Mouse (Mus musculus): ENCODE results near the gene Cgas. TPM values are rescaled to one million over a fixed set of nuclear protein-coding genes. Genes with fewer than 3 reads are reported as not detected.
"Not testable (repeated sequence)": the region's sequence is repeated elsewhere in the genome, so short reads cannot be mapped to it uniquely, and the experiment has no call there.

The Cgas gene
- polyA plus RNA-seq (2015; fragmentation: Nextera tagmentation; extraction: Ambion mirVana), result 0.64 and 0.85 TPM in 2 replicates

DNA sequence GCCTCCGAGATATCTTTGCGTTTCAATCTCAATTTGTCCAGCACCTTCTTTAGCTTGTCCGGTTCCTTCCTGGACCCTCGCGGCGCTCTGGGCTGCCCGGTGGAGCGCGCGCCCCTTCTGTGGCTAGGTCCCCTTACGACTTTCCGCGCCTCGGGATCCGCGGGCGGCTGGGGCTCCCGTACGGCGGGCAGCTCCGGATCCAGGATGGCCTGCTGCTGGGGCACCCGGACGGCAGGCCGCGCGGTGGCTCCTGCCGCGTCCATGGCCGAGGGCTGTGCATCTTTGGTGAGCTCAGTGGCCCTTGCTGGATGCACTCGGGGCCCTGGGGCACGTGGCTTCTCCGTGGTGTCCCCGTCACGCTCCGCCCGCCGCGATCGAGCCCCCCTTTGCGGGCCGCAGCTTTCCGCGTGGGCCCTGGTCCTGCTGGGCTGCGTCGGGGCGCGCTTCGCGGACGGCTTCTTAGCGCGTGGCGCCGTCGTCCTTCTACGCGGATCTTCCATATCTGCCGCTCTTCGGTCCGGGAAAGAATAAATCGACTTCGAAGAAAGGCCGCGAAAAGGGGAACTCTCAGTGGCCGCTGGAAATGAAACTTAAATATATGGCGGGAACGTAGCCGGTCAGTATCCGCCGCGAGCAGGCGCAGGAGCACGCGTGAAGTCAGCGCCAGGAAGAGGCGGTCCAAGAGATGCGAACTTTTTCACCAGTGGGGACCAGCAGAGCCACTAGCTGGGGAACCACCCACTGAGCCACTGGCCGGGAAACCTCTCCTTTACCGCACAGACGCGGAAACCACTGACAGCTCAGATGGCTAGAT lies at the start of gene Cgas:
Gene Cgas, minus strand, starts transcription at position 659 of the 814 bp plus-strand sequence.
- WGBS, result 1% methylated on average over 81 of the region's 81 CpGs
- no peaks in the 10 kb centered on the region for H3K36me3 ChIP-seq
- H3K27ac ChIP-seq (replicated peaks), result no peak within 1 kb of the TSS
- H3K27me3 ChIP-seq, result peaks cover 87% of the 10 kb centered on the region
- 0 out of 2 replicates have a peak, but pooled peaks have one; percentile 30 for ATAC-seq (ENCODE audit: low read depth)
- no peaks in the 10 kb centered on the region for H3K9me3 ChIP-seq
- H3K4me2 ChIP-seq, result peak within 1 kb of the TSS; percentile 69
- H3K9ac ChIP-seq, result peak within 1 kb of the TSS; percentile 58
- peak within 1 kb of the TSS; percentile 44 for H3K4me3 ChIP-seq
- peaks cover 15% of the 10 kb centered on the region for H3K4me1 ChIP-seq (replicated peaks)

DNA sequence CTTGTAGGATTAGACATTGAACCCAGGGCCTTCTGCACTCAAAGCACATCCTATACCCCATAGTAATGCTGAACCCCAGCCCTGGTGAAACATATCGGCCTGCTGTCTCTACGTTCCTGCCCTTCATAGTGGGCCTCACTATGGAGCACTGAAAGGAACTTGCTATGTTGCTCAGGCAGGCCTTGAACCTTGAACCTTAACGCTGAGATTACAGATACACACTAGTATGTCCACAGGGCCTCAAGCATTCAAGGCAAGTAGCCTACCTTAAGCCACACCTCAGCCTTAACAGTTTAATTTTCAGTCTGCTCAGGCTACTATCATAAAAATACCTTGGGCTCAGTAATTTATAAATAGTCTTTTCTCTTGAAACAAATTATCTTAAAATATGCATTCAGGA lies 49.2 kb upstream of the Cgas start:
- Histone ChIP-seq H3K4me3 (no peak overlapping the region), H3K9me3 (no peaks in the 10 kb centered on the region), H3K9ac (no peak overlapping the region), H3K4me2 (no peak overlapping the region), H3K27ac (replicated peaks) (no peak overlapping the region), H3K27me3 (no peaks in the 10 kb centered on the region), H3K36me3 (no peaks in the 10 kb centered on the region), H3K4me1 (replicated peaks) (peaks cover 8% of the 10 kb centered on the region)
- no peak for ATAC-seq (ENCODE audit: low read depth)
- WGBS, result 95% methylated on average over 3 of the region's 3 CpGs

DNA sequence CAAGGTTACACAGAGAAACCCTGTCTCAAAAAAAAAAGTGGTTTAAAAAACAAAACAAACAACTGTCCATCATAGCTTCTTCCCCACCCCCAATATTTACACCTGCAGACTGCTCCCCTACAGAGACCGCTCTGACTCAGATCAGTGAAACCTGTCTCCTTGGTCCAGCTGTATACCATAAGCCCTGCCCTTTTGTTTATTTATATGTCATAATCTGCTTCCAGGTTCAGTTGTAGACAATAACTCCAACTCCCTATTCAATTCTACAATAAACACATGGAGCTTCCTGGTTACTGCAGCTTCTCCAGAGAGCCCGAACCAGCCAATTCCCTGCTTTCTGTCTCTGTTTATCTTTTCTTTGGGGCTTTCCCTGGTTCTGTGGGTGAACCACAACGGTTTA lies 48.1 kb upstream of the Cgas start:
- no peak overlapping the region for H3K27ac ChIP-seq (replicated peaks)
- no peaks in the 10 kb centered on the region for H3K36me3 ChIP-seq
- ATAC-seq (ENCODE audit: low read depth), result no peak
- no peak overlapping the region for H3K4me3 ChIP-seq
- H3K27me3 ChIP-seq, result no peaks in the 10 kb centered on the region
- no peak overlapping the region for H3K4me2 ChIP-seq
- 88% methylated on average over 3 of the region's 3 CpGs for WGBS
- peaks cover 8% of the 10 kb centered on the region for H3K4me1 ChIP-seq (replicated peaks)
- no peaks in the 10 kb centered on the region for H3K9me3 ChIP-seq
- H3K9ac ChIP-seq, result no peak overlapping the region

DNA sequence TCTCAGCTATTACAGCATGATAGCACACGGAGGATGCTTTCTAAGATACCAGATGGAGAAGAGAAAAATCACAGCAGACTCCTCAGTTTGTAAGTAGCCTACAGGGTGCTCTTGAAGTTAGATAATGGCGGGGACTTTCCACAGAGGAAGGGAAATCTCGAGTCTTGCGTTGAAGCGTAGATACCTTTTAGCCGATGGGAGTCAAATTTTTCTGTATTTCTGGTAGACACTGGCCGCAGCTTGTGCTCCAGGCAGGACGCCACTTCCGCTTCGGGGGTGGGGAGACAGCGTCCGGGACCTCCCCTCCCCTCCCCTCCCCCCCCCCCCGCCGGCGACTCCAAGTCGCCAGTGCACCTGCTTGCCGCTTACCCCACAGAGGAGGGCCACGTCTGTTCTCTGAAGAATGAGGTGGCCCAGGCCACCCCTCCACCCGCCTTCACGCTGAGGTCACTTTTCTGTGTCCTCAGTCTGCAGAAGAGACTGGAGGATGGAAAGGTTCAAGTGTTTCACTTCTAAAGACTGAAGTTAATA lies 45.9 kb upstream of the Cgas start, which contains the start of gene Eef1a1:
Gene Eef1a1, minus strand, starts transcription at position 262 of the 531 bp plus-strand sequence.
- no peaks in the 10 kb centered on the region for H3K36me3 ChIP-seq
- H3K9me3 ChIP-seq, result no peaks in the 10 kb centered on the region
- peak; percentile 80 for ATAC-seq (ENCODE audit: low read depth)
- H3K4me3 ChIP-seq, result peak within 1 kb of the TSS; percentile 39
- H3K9ac ChIP-seq, result peak within 1 kb of the TSS; percentile 70
- peaks cover 8% of the 10 kb centered on the region for H3K4me1 ChIP-seq (replicated peaks)
- H3K27me3 ChIP-seq, result no peaks in the 10 kb centered on the region
- H3K27ac ChIP-seq (replicated peaks), result peak within 1 kb of the TSS; percentile 50; the same call in 1 of the 2 replicates
- peak within 1 kb of the TSS; percentile 69 for H3K4me2 ChIP-seq
- WGBS, result 2% methylated on average over 19 of the region's 20 CpGs

- not testable (repeated sequence) for H3K4me3 ChIP-seq; H3K36me3 ChIP-seq; ATAC-seq (ENCODE audit: low read depth); H3K4me1 ChIP-seq (replicated peaks); H3K27me3 ChIP-seq; H3K9me3 ChIP-seq; H3K9ac ChIP-seq; H3K27ac ChIP-seq (replicated peaks); H3K4me2 ChIP-seq
- WGBS, result 98% methylated on average over 5 of the region's 5 CpGs
Observed at GRCm38 (mm10) chr9:78488021-78488420, 45.0 kb upstream of the Cgas start.

- Histone ChIP-seq H3K4me1 (replicated peaks) (peaks cover 22% of the 10 kb centered on the region), H3K27me3 (no peaks in the 10 kb centered on the region), H3K27ac (replicated peaks) (no peak overlapping the region), H3K4me3 (no peak overlapping the region), H3K4me2 (no peak overlapping the region), H3K36me3 (peaks cover 7% of the 10 kb centered on the region), H3K9me3 (no peaks in the 10 kb centered on the region), H3K9ac (no peak overlapping the region)
- ATAC-seq (ENCODE audit: low read depth), result no peak
- 79% methylated on average over 3 of the region's 3 CpGs for WGBS
Observed at GRCm38 (mm10) chr9:78484660-78485059, 41.6 kb upstream of the Cgas start.

DNA sequence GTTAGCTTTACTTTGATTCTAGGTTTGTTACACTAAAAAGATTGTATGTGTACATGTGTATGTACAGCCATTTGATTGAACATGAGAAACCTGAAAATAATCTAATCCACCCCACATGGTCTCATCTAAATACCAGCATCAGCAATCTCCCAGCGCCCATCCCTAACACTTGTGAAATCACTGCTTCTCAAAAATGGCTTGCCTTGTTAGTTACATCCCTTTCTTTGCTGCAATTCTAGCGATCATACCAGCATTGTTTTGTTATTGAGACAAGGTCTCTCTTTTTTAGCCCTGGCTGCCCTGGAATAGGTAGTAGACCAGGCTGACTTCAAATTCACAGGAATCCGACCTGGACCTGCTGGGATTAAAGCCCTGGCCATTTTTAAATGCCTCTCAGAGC lies 39.3 kb upstream of the Cgas start:
- H3K4me2 ChIP-seq, result peak overlapping the region; percentile 62
- H3K4me1 ChIP-seq (replicated peaks), result peaks cover 34% of the 10 kb centered on the region
- peak overlapping the region; percentile 100 for H3K4me3 ChIP-seq
- peak overlapping the region; percentile 99 for H3K27ac ChIP-seq (replicated peaks)
- 9% methylated on average over 3 of the region's 3 CpGs for WGBS
- H3K27me3 ChIP-seq, result no peaks in the 10 kb centered on the region
- ATAC-seq (ENCODE audit: low read depth), result peak; percentile 0; the same call in 1 of the 2 replicates
- peaks cover 26% of the 10 kb centered on the region for H3K36me3 ChIP-seq
- H3K9me3 ChIP-seq, result no peaks in the 10 kb centered on the region
- H3K9ac ChIP-seq, result peak overlapping the region; percentile 91

DNA sequence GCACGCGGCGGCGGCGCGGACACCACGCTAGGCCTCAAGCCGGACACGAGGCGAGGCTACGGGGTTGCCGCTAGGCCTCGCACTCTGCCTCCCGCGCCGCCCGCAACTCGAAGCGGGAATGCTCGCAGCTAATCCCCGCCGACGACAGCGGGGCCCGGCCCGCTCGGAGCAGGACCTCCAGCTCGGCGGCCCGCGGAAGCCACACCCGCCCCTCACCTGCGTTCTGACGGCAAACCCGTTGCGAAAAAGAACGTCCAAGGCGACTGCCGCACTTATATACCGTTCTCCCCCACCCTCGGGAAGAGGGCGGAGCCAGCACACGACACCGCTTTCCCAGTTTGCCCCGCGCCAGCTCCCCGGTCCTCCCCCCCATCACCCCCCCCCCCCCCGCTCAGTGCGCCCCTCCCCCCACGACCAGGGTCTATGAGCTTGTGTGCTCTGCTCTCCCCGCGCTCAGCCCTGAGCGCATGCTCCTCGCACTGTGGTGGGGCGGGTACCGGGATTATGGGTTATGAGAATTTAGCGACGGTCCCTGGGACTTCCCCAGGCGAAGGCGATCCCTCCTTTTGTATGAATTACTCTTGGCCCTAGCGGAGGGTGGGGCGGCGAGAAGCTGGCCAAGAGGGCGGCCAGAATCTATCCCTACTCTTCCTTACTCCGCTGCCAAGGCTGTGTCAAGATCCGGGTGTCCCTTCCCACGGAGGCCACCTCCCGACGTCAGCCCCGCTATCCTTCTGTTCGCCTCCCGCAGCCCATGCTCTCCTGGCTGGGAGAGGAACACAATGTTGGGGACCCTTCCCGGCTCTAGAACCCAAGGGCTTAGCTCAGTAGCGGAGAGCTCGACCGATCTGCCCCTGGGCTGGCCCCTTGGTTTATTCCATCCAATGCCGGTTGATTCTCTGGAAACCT lies 38.6 kb upstream of the Cgas start:
- H3K27me3 ChIP-seq, result no peaks in the 10 kb centered on the region
- H3K9me3 ChIP-seq, result no peaks in the 10 kb centered on the region
- peak overlapping the region; percentile 100 for H3K4me3 ChIP-seq
- H3K4me2 ChIP-seq, result peak overlapping the region; percentile 79
- peaks cover 33% of the 10 kb centered on the region for H3K36me3 ChIP-seq
- peak overlapping the region; percentile 99 for H3K27ac ChIP-seq (replicated peaks)
- WGBS, result under 1% methylated on average over 72 of the region's 77 CpGs
- H3K9ac ChIP-seq, result peak overlapping the region; percentile 100
- H3K4me1 ChIP-seq (replicated peaks), result peaks cover 41% of the 10 kb centered on the region
- ATAC-seq (ENCODE audit: low read depth), result peak; percentile 99

- Histone ChIP-seq H3K4me3 (peak overlapping the region; percentile 100), H3K27me3 (no peaks in the 10 kb centered on the region), H3K36me3 (peaks cover 42% of the 10 kb centered on the region), H3K9ac (peak overlapping the region; percentile 100), H3K9me3 (no peaks in the 10 kb centered on the region), H3K4me1 (replicated peaks) (peaks cover 42% of the 10 kb centered on the region), H3K27ac (replicated peaks) (peak overlapping the region; percentile 97), H3K4me2 (peak overlapping the region; percentile 79)
- under 1% methylated on average over 46 of the region's 46 CpGs for WGBS
- ATAC-seq (ENCODE audit: low read depth), result peak; percentile 24
Observed at GRCm38 (mm10) chr9:78480706-78481358, 37.8 kb upstream of the Cgas start.

DNA sequence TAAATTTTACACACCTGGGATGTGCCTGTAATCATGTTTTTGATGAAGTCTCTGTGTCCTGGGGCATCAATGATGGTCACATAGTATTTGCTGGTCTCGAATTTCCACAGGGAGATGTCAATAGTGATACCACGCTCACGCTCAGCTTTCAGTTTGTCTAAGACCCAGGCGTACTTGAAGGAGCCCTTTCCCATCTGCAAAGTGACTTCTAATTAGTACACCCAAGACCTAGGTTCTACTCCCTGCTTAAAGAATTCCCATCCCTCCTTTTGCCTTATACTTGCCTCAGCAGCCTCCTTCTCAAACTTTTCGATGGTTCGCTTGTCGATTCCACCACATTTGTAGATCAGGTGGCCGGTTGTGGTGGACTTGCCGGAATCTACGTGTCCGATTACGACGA lies 37.2 kb upstream of the Cgas start:
- ATAC-seq (ENCODE audit: low read depth); H3K9me3 ChIP-seq; H3K27me3 ChIP-seq: not testable (repeated sequence)
- H3K36me3 ChIP-seq, result peaks cover 46% of the 10 kb centered on the region
- H3K27ac ChIP-seq (replicated peaks), result peak overlapping the region; percentile 97
- peak overlapping the region; percentile 79 for H3K4me2 ChIP-seq
- WGBS, result 2% methylated on average over 13 of the region's 13 CpGs
- peak overlapping the region; percentile 100 for H3K4me3 ChIP-seq
- peak overlapping the region; percentile 100 for H3K9ac ChIP-seq
- H3K4me1 ChIP-seq (replicated peaks), result peaks cover 42% of the 10 kb centered on the region

DNA sequence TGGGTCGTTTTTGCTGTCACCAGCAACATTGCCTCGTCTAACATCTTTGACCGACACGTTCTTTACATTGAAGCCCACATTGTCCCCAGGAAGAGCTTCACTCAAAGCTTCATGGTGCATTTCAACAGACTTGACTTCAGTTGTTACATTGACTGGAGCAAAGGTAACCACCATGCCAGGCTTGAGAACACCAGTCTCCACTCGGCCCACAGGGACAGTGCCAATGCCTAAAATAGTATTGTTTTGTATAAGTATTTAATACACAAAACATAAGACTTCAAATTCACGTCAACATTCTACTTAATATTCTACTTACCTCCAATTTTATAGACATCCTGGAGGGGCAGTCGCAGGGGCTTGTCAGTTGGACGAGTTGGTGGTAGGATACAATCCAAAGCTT lies 36.3 kb upstream of the Cgas start:
- H3K27ac ChIP-seq (replicated peaks); H3K27me3 ChIP-seq; ATAC-seq (ENCODE audit: low read depth); H3K9me3 ChIP-seq: not testable (repeated sequence)
- H3K4me2 ChIP-seq, result peak overlapping the region; percentile 79
- H3K4me3 ChIP-seq, result peak overlapping the region; percentile 100
- H3K9ac ChIP-seq, result peak overlapping the region; percentile 100
- H3K4me1 ChIP-seq (replicated peaks), result peaks cover 42% of the 10 kb centered on the region
- 30% methylated on average over 8 of the region's 8 CpGs for WGBS
- peaks cover 54% of the 10 kb centered on the region for H3K36me3 ChIP-seq

Data from neural tube, embryonic 13.5 days (tissue).